Mouse (Mus musculus): ENCODE measurements around the gene Dlg2.

GRCm38 (mm10) chr7:92199131-92199530 lies 1722.7 kb downstream of the Dlg2 start:
- TF ChIP-seq CTCF (conservative IDR thresholded peaks at IDR 0.05; ENCODE audit: low read length) = no peak
- no peak for TF ChIP-seq POU5F1 (IDR thresholded peaks at IDR 0.05; ENCODE audit: borderline replicate concordance, low read length)
